Mouse (Mus musculus) activated CD4-positive, CD25-positive, alpha-beta regulatory T cell, adult 4 months (primary cell): Measurements from ENCODE around the gene Ephx1. TPM values are rescaled to one million over a fixed set of nuclear protein-coding genes. Genes with fewer than 3 reads are reported as not detected.
A peak's percentile ranks its signal among the peaks of the same experiment; 100 is the strongest.

Source experiments
- ATAC-seq: one replicate; pipeline ENCODE4 v1.8.0; 2017
- polyA plus RNA-seq, 2 experiments: library from polyadenylated mRNA; unstranded; fragments of 100-300 nt; shearing (Covaris generic); gene quantifications; one replicate each; pipeline ENCODE4 v1.2.1; 2017

Gene Ephx1
- polyA plus RNA-seq, 2 experiments from 2014 or later = 125 to 176 TPM

DNA sequence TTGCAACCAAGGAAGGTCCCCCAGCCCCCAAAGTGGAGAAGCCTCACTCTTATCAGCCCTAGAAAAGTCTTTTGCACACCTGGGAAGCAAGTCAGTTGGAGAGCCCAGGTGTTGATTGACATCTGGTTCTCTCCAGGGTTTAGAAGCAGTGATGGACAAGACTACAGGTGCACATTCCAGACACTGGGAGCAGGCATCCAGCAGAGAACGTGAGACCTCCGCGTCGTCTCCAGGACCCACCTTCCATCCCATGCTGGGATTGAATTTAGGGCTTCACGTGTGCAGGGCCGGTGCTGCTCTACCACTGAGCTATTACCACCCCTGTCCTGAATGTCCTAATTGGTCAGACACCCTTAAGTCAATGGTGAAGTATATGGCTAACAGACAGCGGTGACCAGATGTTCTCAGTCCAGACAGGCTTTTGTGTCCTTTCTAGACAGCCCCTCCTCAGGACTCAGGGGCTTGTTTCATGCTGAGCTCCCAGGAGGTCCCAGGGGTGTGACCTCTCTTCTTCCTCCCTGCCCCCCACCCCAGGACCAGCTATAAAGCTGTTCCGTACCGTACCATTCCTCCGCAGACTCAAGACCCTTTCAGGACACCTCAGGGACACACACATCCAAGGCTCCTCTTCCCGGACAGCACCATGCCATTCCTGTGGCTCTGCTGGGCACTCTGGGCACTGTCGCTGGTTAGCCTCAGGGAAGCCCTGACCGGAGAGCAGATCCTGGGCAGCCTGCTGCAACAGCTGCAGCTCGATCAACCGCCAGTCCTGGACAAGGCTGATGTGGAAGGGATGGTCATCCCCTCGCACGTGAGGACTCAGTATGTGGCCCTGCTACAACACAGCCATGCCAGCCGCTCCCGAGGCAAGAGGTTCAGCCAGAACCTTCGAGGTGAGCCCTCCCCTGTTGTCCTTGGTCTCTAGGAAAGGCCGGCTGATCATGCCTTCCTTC, 86.0 kb downstream of the Ephx1 start, which contains the start of gene Lefty1:
Gene Lefty1 (plus strand): TSS at position 556 of the 953 bp plus-strand sequence.
- ATAC-seq = no peak

DNA sequence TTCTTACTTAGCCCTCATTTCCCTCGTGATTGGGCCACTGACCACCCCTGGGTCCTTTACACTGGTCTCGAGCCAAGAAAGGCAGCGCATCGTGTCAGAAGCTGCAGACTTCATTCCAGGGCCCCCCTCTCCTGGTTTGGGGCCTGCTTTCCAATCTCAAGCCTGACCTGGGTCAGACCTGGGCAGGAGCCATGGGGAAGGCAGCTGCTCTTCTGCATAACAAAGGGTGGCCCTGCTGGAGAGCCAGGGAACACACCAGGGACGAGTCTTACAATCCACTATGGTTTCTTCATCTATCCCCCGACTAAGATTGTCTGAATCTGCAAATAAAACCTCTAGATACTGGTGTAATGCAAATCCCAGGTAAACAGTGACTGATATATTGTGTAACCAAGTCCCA, 87.0 kb downstream of the Ephx1 start:
- no peak for ATAC-seq

DNA sequence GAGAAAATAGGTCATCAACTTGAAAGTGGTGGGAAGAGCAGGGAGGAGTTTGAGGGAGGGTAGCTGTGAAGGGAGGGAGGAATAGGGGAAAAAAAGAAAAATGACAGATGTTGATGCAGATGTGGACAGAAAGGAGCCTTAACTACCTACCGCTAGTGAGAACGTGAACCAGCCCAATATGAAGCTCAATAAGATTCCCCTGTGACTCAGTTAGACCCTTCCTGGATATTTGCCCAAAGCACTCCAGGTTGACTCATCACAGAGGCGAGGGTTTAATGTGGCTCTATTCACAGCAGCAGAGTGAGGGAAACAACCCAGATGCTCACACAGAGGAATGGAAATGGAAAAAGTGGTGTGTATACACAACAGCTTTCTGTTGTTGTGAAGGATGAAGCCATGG, 89.6 kb downstream of the Ephx1 start:
- no peak for ATAC-seq

DNA sequence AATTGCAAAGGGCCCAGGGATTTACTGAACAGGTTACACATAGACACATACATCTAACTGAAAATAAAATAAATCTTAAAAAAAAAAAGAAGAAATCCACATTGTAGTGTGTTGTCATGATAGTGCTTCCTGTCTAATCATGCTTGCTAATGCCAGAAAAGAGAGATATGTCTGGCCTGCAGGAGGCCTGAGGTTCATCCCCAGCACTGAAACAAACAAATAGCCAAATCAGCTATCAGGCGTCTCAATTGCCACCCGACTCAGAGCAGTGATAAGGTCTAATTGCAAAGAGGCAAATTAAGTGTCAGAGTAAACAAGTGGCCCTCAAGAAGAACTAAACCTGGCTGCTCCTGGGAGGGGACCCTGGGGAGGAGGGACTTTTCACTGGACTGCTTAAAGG, 91.1 kb downstream of the Ephx1 start:
- no peak for ATAC-seq

DNA sequence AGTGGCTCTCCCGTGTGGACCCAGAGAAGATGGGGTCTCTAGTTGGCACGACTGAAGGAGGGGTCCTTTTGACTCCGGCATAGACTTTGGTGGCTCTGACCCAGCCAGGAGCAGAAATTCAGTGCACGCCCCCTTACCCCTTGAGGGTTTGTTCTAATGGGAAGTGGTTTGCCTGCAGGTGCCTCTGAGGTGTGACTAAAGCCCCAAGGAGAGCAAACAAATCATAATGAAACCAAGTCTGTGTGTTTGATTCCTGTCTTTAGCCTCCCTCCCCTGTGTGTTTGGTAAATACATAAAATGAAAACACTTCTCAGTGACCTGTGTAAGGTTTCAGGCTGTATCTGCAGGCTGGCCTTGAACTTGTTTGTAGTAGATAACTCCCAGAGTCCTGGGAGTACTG, 94.4 kb downstream of the Ephx1 start:
- ATAC-seq = peak; percentile 80

Other genes starting within 250 kb of the Ephx1 start
- gene H3f3a, start 207.0 kb downstream of the Ephx1 start, polyA plus RNA-seq = 100 to 1,000 TPM; 737 to 878 TPM
- gene Sde2, start 169.8 kb downstream of the Ephx1 start, polyA plus RNA-seq = 10 to 100 TPM; 32.3 to 34.1 TPM
- gene Lefty2, start 127.8 kb downstream of the Ephx1 start, polyA plus RNA-seq = not detected
- 10 to 100 TPM; 44.3 to 45.6 TPM for gene Pycr2, start 116.6 kb downstream of the Ephx1 start, polyA plus RNA-seq
- not detected for gene Lefty1, start 85.9 kb downstream of the Ephx1 start, polyA plus RNA-seq
- gene Tmem63a, start 78.6 kb downstream of the Ephx1 start, polyA plus RNA-seq = 10 to 100 TPM; 13.5 to 13.7 TPM
- gene 9130409I23Rik, start 30.3 kb upstream of the Ephx1 start, polyA plus RNA-seq = under 1 TPM in 1 of 2 experiments, not detected in 1; 0.29 TPM
- 10 to 100 TPM; 27.8 to 37.9 TPM for gene Nvl, start 123.3 kb upstream of the Ephx1 start, polyA plus RNA-seq
- 10 to 100 TPM; 71.6 to 91.0 TPM for gene Cnih4, start 123.8 kb upstream of the Ephx1 start, polyA plus RNA-seq
- 10 to 100 TPM; 34.8 to 59.7 TPM for gene Wdr26, start 191.1 kb upstream of the Ephx1 start, polyA plus RNA-seq